ENCODE assay signal across 9 mouse cellular contexts in genomic region chr7:5060239-5060731, GRCm38 (mm10). TPM values are rescaled to one million over a fixed set of nuclear protein-coding genes. Genes with fewer than 3 reads are reported as not detected.
DNase-seq lines count a peak whose midpoint lies in the region; ATAC-seq and TF ChIP-seq lines count a peak whose summit lies in the region.
"Had no signal": no experiment of that assay in that cellular context is flagged by ENCODE, and none has a peak within 500 bp of the region (broad histone marks: within the 10 kb centered on the region; RNA-seq: fewer than 3 reads in every experiment).

No protein-coding gene starts in this region.

- H3K36me3 ChIP-seq in embryonic facial prominence, embryonic 11.5 days (replicated peaks; ENCODE audit: control insufficient read depth, insufficient read depth, low read depth, low read length), result no peaks in the 10 kb centered on the region
- H3K36me3 ChIP-seq in liver, adult 2 months (ENCODE audit: control insufficient read depth, insufficient read depth, low read length), result no peaks in the 10 kb centered on the region
- H3K36me3 ChIP-seq in midbrain, postnatal 0 days (ENCODE audit: insufficient read depth, low read length), result no peaks in the 10 kb centered on the region

- no peaks in the 10 kb centered on the region for H3K9me3 ChIP-seq in embryonic facial prominence, embryonic 11.5 days (replicated peaks; ENCODE audit: control insufficient read depth, low read length)
- H3K9me3 ChIP-seq in midbrain, postnatal 0 days (ENCODE audit: low read length), result no peaks in the 10 kb centered on the region

- 3% methylated on average over 27 of the region's 27 CpGs for WGBS in embryonic facial prominence, embryonic 11.5 days
- WGBS in liver, adult 2 months, result under 1% methylated on average over 27 of the region's 27 CpGs
- 2% methylated on average over 27 of the region's 27 CpGs for WGBS in midbrain, postnatal 0 days

- peak overlapping the region; percentile 96 for H3K27ac ChIP-seq in embryonic facial prominence, embryonic 11.5 days (replicated peaks; ENCODE audit: low read depth, low read length)
- peak overlapping the region; percentile 53 for H3K27ac ChIP-seq in liver, adult 2 months (replicated peaks; ENCODE audit: insufficient read depth, low read depth, low read length)
- H3K27ac ChIP-seq in midbrain, postnatal 0 days (ENCODE audit: low read depth, low read length), result peak overlapping the region; percentile 95

- peak; percentile 90 for TF ChIP-seq CTCF in liver, adult 2 months (IDR thresholded peaks at IDR 0.05; ENCODE audit: low read depth, low read length)
- peak; percentile 79 for TF ChIP-seq CTCF in midbrain, postnatal 0 days (IDR thresholded peaks at IDR 0.05)

- peak overlapping the region; percentile 74 for H3K4me3 ChIP-seq in embryonic facial prominence, embryonic 11.5 days (ENCODE audit: low read depth, low read length)
- peak overlapping the region; percentile 79 for H3K4me3 ChIP-seq in liver, adult 2 months (ENCODE audit: insufficient read depth, low read depth, low read length)
- H3K4me3 ChIP-seq in midbrain, postnatal 0 days (ENCODE audit: low read depth, low read length), result peak overlapping the region; percentile 70

- H3K9ac ChIP-seq in embryonic facial prominence, embryonic 11.5 days (replicated peaks; ENCODE audit: low read length), result peak overlapping the region; percentile 78
- peak overlapping the region; percentile 57 for H3K9ac ChIP-seq in liver, adult 2 months (ENCODE audit: low read depth, low read length)
- H3K9ac ChIP-seq in midbrain, postnatal 0 days (replicated peaks; ENCODE audit: low read length, poor library complexity, severe bottlenecking), result peak overlapping the region; percentile 81

- H3K27me3 ChIP-seq in embryonic facial prominence, embryonic 11.5 days (ENCODE audit: control insufficient read depth, insufficient read depth, low read length), result peaks cover 14% of the 10 kb centered on the region
- peaks cover 5% of the 10 kb centered on the region for H3K27me3 ChIP-seq in liver, adult 2 months (ENCODE audit: control insufficient read depth, insufficient read depth, low read length)
- no peaks in the 10 kb centered on the region; the same call in 1 of the 2 replicates for H3K27me3 ChIP-seq in midbrain, postnatal 0 days (ENCODE audit: insufficient read depth, low read length)

- DNase-seq in 3T3-L1 (ENCODE audit: low read depth, low spot score), result peak; percentile 94
- DNase-seq in adrenal gland, postnatal 10 days, result peak; percentile 83
- DNase-seq in embryonic facial prominence, embryonic 11.5 days (ENCODE audit: low spot score), result peak; percentile 88
- DNase-seq in kidney, adult 11 months, result peak; percentile 85
- peak; percentile 65 for DNase-seq in liver, adult 2 months (ENCODE audit: extremely low read depth, low read depth, low spot score)
- DNase-seq in midbrain, postnatal 0 days (ENCODE audit: low spot score), result peak; percentile 92
- peak; percentile 57 to 71 for DNase-seq in spleen, postnatal 14 days (ENCODE audit: low spot score in 2 of 2)

- H3K4me2 ChIP-seq in embryonic facial prominence, embryonic 11.5 days (ENCODE audit: low read depth, low read length), result peak overlapping the region; percentile 82
- H3K4me2 ChIP-seq in midbrain, postnatal 0 days (ENCODE audit: low read depth, low read length, poor library complexity, severe bottlenecking), result peak overlapping the region; percentile 88

- TF ChIP-seq POLR2A in liver, adult 2 months (IDR thresholded peaks at IDR 0.05; ENCODE audit: extremely low read depth, insufficient read depth, low read length), result no peak

- H3K4me1 ChIP-seq in embryonic facial prominence, embryonic 11.5 days (ENCODE audit: control insufficient read depth, insufficient read depth, low read length), result peaks cover 6% of the 10 kb centered on the region; the same call in 1 of the 2 replicates
- peaks cover 7% of the 10 kb centered on the region for H3K4me1 ChIP-seq in liver, adult 2 months (ENCODE audit: control insufficient read depth, insufficient read depth, low read length)
- H3K4me1 ChIP-seq in midbrain, postnatal 0 days (ENCODE audit: insufficient read depth, low read length), result peaks cover 15% of the 10 kb centered on the region; the same call in 1 of the 2 replicates

- no peak for ATAC-seq in embryonic facial prominence, embryonic 11.5 days (replicated peaks; ENCODE audit: insufficient number of reproducible peaks, low FRiP score, low TSS enrichment, low read depth)
- peak; percentile 28 for ATAC-seq in granulocyte monocyte progenitor cell, adult 5-6 weeks (replicated peaks; ENCODE audit: poor library complexity, severe bottlenecking)
- no peak for ATAC-seq in midbrain, postnatal 0 days (ENCODE audit: low FRiP score)

- peaks cover 16% of the 10 kb centered on the region; the same call in 1 of the 2 replicates for H3K79me2 ChIP-seq in liver, adult 2 months (ENCODE audit: control insufficient read depth, insufficient read depth, low read length)

RNA-seq across cellular contexts. Expression of gene U2af2, which starts 1.7 kb away (rescaled TPM):
- total RNA-seq in adrenal gland, postnatal 10 days (2021), result 100 to 1,000 TPM; 142 to 161 TPM
- polyA plus RNA-seq in embryonic facial prominence, embryonic 11.5 days (2014; fragmentation: Nextera tagmentation; extraction: Ambion mirVana), result 156 and 164 TPM in 2 replicates
- total RNA-seq in granulocyte monocyte progenitor cell, adult 5-6 weeks (2014; fragmentation: Nextera tagmentation), result 204 and 227 TPM in 2 replicates
- 253 and 265 TPM in 2 replicates for total RNA-seq in granulocyte monocyte progenitor cell, adult 5-6 weeks (2017)
- 30.4 and 35.2 TPM in 2 replicates for total RNA-seq in liver, adult 2 months (2014; rRNA removed)
- 70.6 and 90.4 TPM in 2 replicates for polyA plus RNA-seq in liver, adult 2 months (2012; rRNA removed)
- total RNA-seq in midbrain, postnatal 0 days (2014; rRNA removed), result 157 and 161 TPM in 2 replicates
- 74.7 and 78.2 TPM in 2 replicates for polyA plus RNA-seq in midbrain, postnatal 0 days (2015; fragmentation: Nextera tagmentation; extraction: Ambion mirVana)

RNA-seq across cellular contexts. Expression of gene Zfp580, which starts 8.9 kb away (rescaled TPM):
- 10 to 100 TPM; 11.4 to 13.1 TPM for total RNA-seq in adrenal gland, postnatal 10 days (2021)
- 25.0 and 32.3 TPM in 2 replicates for polyA plus RNA-seq in embryonic facial prominence, embryonic 11.5 days (2014; fragmentation: Nextera tagmentation; extraction: Ambion mirVana)
- 1.3 and 7.3 TPM in 2 replicates for total RNA-seq in granulocyte monocyte progenitor cell, adult 5-6 weeks (2014; fragmentation: Nextera tagmentation)
- total RNA-seq in granulocyte monocyte progenitor cell, adult 5-6 weeks (2017), result 1.2 and 1.3 TPM in 2 replicates
- 0.18 and 0.20 TPM in 2 replicates for total RNA-seq in liver, adult 2 months (2014; rRNA removed)
- polyA plus RNA-seq in liver, adult 2 months (2012; rRNA removed), result 1.9 and 2.2 TPM in 2 replicates
- total RNA-seq in midbrain, postnatal 0 days (2014; rRNA removed), result 55.6 and 77.7 TPM in 2 replicates
- 154 and 157 TPM in 2 replicates for polyA plus RNA-seq in midbrain, postnatal 0 days (2015; fragmentation: Nextera tagmentation; extraction: Ambion mirVana)

RNA-seq across cellular contexts. Expression of gene Epn1, which starts 19.8 kb away (rescaled TPM):
- total RNA-seq in adrenal gland, postnatal 10 days (2021), result 100 to 1,000 TPM; 144 to 150 TPM
- polyA plus RNA-seq in embryonic facial prominence, embryonic 11.5 days (2014; fragmentation: Nextera tagmentation; extraction: Ambion mirVana), result 46.3 and 51.3 TPM in 2 replicates
- total RNA-seq in granulocyte monocyte progenitor cell, adult 5-6 weeks (2014; fragmentation: Nextera tagmentation), result 56.6 and 57.4 TPM in 2 replicates
- 34.4 and 62.6 TPM in 2 replicates for total RNA-seq in granulocyte monocyte progenitor cell, adult 5-6 weeks (2017)
- total RNA-seq in liver, adult 2 months (2014; rRNA removed), result 54.2 and 81.8 TPM in 2 replicates
- 203 and 212 TPM in 2 replicates for polyA plus RNA-seq in liver, adult 2 months (2012; rRNA removed)
- 399 and 484 TPM in 2 replicates for total RNA-seq in midbrain, postnatal 0 days (2014; rRNA removed)
- polyA plus RNA-seq in midbrain, postnatal 0 days (2015; fragmentation: Nextera tagmentation; extraction: Ambion mirVana), result 130 and 134 TPM in 2 replicates

RNA-seq across cellular contexts. Expression of gene Zfp784, which starts 22.0 kb away (rescaled TPM):
- 1 to 10 TPM; 5.7 to 7.3 TPM for total RNA-seq in adrenal gland, postnatal 10 days (2021)
- 2.7 and 3.3 TPM in 2 replicates for polyA plus RNA-seq in embryonic facial prominence, embryonic 11.5 days (2014; fragmentation: Nextera tagmentation; extraction: Ambion mirVana)
- 0.28 and 0.54 TPM in 2 replicates for total RNA-seq in granulocyte monocyte progenitor cell, adult 5-6 weeks (2014; fragmentation: Nextera tagmentation)
- total RNA-seq in granulocyte monocyte progenitor cell, adult 5-6 weeks (2017), result 0.98 and 1.1 TPM in 2 replicates
- 2.4 and 2.8 TPM in 2 replicates for total RNA-seq in liver, adult 2 months (2014; rRNA removed)
- 2.7 and 2.9 TPM in 2 replicates for polyA plus RNA-seq in liver, adult 2 months (2012; rRNA removed)
- total RNA-seq in midbrain, postnatal 0 days (2014; rRNA removed), result 5.0 and 8.0 TPM in 2 replicates
- polyA plus RNA-seq in midbrain, postnatal 0 days (2015; fragmentation: Nextera tagmentation; extraction: Ambion mirVana), result 4.3 and 5.4 TPM in 2 replicates

RNA-seq across cellular contexts. Expression of gene 4632433K11Rik, which starts 26.4 kb away (rescaled TPM):
- total RNA-seq in adrenal gland, postnatal 10 days (2021), result not detected
- polyA plus RNA-seq in embryonic facial prominence, embryonic 11.5 days (2014; fragmentation: Nextera tagmentation; extraction: Ambion mirVana), result not detected in 2 replicates
- total RNA-seq in granulocyte monocyte progenitor cell, adult 5-6 weeks (2014; fragmentation: Nextera tagmentation), result not detected in 2 replicates
- total RNA-seq in granulocyte monocyte progenitor cell, adult 5-6 weeks (2017), result 0.57 and 1.2 TPM in 2 replicates
- total RNA-seq in liver, adult 2 months (2014; rRNA removed), result 0.28 TPM in 1 of 2 replicates, not detected in the other
- not detected in 2 replicates for polyA plus RNA-seq in liver, adult 2 months (2012; rRNA removed)
- not detected in 2 replicates for total RNA-seq in midbrain, postnatal 0 days (2014; rRNA removed)
- not detected in 2 replicates for polyA plus RNA-seq in midbrain, postnatal 0 days (2015; fragmentation: Nextera tagmentation; extraction: Ambion mirVana)
- total RNA-seq: adrenal gland, postnatal 4 days had no signal
